Mouse (Mus musculus): ENCODE results near the gene Spock1. TPM values are rescaled to one million over a fixed set of nuclear protein-coding genes. Genes with fewer than 3 reads are reported as not detected.

Spock1 gene
- polyA plus RNA-seq, 1 experiment: 0.23 TPM

- H3K27me3 ChIP-seq (ENCODE audit: control insufficient read depth, insufficient read depth, low read length): no peaks in the 10 kb centered on the region
- TF ChIP-seq CTCF (IDR thresholded peaks at IDR 0.05; ENCODE audit: extremely low read depth, insufficient read length, insufficient replicate concordance, low read depth, low read length): no peak
- no peak for TF ChIP-seq POLR2A (IDR thresholded peaks at IDR 0.05; ENCODE audit: low read depth, low read length)
- H3K4me1 ChIP-seq (ENCODE audit: control insufficient read depth, insufficient read depth, insufficient read length, low read length): no peaks in the 10 kb centered on the region
- H3K27ac ChIP-seq (ENCODE audit: insufficient read depth, low read depth, low read length): no peak overlapping the region
- H3K4me3 ChIP-seq (ENCODE audit: low read depth, low read length): no peak overlapping the region
- no peaks in the 10 kb centered on the region for H3K36me3 ChIP-seq (ENCODE audit: control insufficient read depth, insufficient read depth, low read length)
- 60% methylated on average over 10 of the region's 10 CpGs for WGBS
These were observed 319.4 kb downstream of the Spock1 start for GRCm38 (mm10) chr13:57588558-57589273.

GRCm38 (mm10) chr13:57585131-57585530 is 323.0 kb downstream of the Spock1 start:
- H3K36me3 ChIP-seq (ENCODE audit: control insufficient read depth, insufficient read depth, low read length): no peaks in the 10 kb centered on the region
- no peak overlapping the region for H3K27ac ChIP-seq (ENCODE audit: insufficient read depth, low read depth, low read length)
- no peak overlapping the region for H3K4me3 ChIP-seq (ENCODE audit: low read depth, low read length)
- WGBS: 50% methylated on average over 3 of the region's 3 CpGs
- no peaks in the 10 kb centered on the region for H3K4me1 ChIP-seq (ENCODE audit: control insufficient read depth, insufficient read depth, insufficient read length, low read length)
- TF ChIP-seq CTCF (IDR thresholded peaks at IDR 0.05; ENCODE audit: extremely low read depth, insufficient read length, insufficient replicate concordance, low read depth, low read length): no peak
- TF ChIP-seq POLR2A (IDR thresholded peaks at IDR 0.05; ENCODE audit: low read depth, low read length): no peak
- no peaks in the 10 kb centered on the region for H3K27me3 ChIP-seq (ENCODE audit: control insufficient read depth, insufficient read depth, low read length)

- Histone ChIP-seq H3K4me3 (ENCODE audit: low read depth, low read length) (no peak overlapping the region), H3K4me1 (ENCODE audit: control insufficient read depth, insufficient read depth, insufficient read length, low read length) (no peaks in the 10 kb centered on the region), H3K36me3 (ENCODE audit: control insufficient read depth, insufficient read depth, low read length) (no peaks in the 10 kb centered on the region), H3K27ac (ENCODE audit: insufficient read depth, low read depth, low read length) (no peak overlapping the region), H3K27me3 (ENCODE audit: control insufficient read depth, insufficient read depth, low read length) (no peaks in the 10 kb centered on the region)
- TF ChIP-seq POLR2A (IDR thresholded peaks at IDR 0.05; ENCODE audit: low read depth, low read length) (no peak), CTCF (IDR thresholded peaks at IDR 0.05; ENCODE audit: extremely low read depth, insufficient read length, insufficient replicate concordance, low read depth, low read length) (no peak)
- 85% methylated on average over 12 of the region's 12 CpGs for WGBS
These were observed 325.7 kb downstream of the Spock1 start for GRCm38 (mm10) chr13:57582314-57582976.

GRCm38 (mm10) chr13:57577541-57578244 is 330.4 kb downstream of the Spock1 start:
- no peak overlapping the region for H3K27ac ChIP-seq (ENCODE audit: insufficient read depth, low read depth, low read length)
- TF ChIP-seq CTCF (IDR thresholded peaks at IDR 0.05; ENCODE audit: extremely low read depth, insufficient read length, insufficient replicate concordance, low read depth, low read length): no peak
- no peak for TF ChIP-seq POLR2A (IDR thresholded peaks at IDR 0.05; ENCODE audit: low read depth, low read length)
- WGBS: 83% methylated on average over 5 of the region's 5 CpGs
- H3K4me1 ChIP-seq (ENCODE audit: control insufficient read depth, insufficient read depth, insufficient read length, low read length): no peaks in the 10 kb centered on the region
- H3K27me3 ChIP-seq (ENCODE audit: control insufficient read depth, insufficient read depth, low read length): no peaks in the 10 kb centered on the region
- H3K4me3 ChIP-seq (ENCODE audit: low read depth, low read length): no peak overlapping the region
- no peaks in the 10 kb centered on the region for H3K36me3 ChIP-seq (ENCODE audit: control insufficient read depth, insufficient read depth, low read length)

GRCm38 (mm10) chr13:57573501-57573900 is 334.6 kb downstream of the Spock1 start:
- Histone ChIP-seq H3K27ac (ENCODE audit: insufficient read depth, low read depth, low read length) (no peak overlapping the region), H3K27me3 (ENCODE audit: control insufficient read depth, insufficient read depth, low read length) (no peaks in the 10 kb centered on the region), H3K4me3 (ENCODE audit: low read depth, low read length) (no peak overlapping the region), H3K36me3 (ENCODE audit: control insufficient read depth, insufficient read depth, low read length) (no peaks in the 10 kb centered on the region), H3K4me1 (ENCODE audit: control insufficient read depth, insufficient read depth, insufficient read length, low read length) (no peaks in the 10 kb centered on the region)
- WGBS: 69% methylated on average over 4 of the region's 4 CpGs
- TF ChIP-seq CTCF (IDR thresholded peaks at IDR 0.05; ENCODE audit: extremely low read depth, insufficient read length, insufficient replicate concordance, low read depth, low read length): no peak
- no peak for TF ChIP-seq POLR2A (IDR thresholded peaks at IDR 0.05; ENCODE audit: low read depth, low read length)

- Histone ChIP-seq H3K4me3 (ENCODE audit: low read depth, low read length) (no peak overlapping the region), H3K36me3 (ENCODE audit: control insufficient read depth, insufficient read depth, low read length) (no peaks in the 10 kb centered on the region), H3K27me3 (ENCODE audit: control insufficient read depth, insufficient read depth, low read length) (no peaks in the 10 kb centered on the region), H3K27ac (ENCODE audit: insufficient read depth, low read depth, low read length) (no peak overlapping the region), H3K4me1 (ENCODE audit: control insufficient read depth, insufficient read depth, insufficient read length, low read length) (no peaks in the 10 kb centered on the region)
- 89% methylated on average over 8 of the region's 8 CpGs for WGBS
- TF ChIP-seq CTCF (IDR thresholded peaks at IDR 0.05; ENCODE audit: extremely low read depth, insufficient read length, insufficient replicate concordance, low read depth, low read length) (no peak), POLR2A (IDR thresholded peaks at IDR 0.05; ENCODE audit: low read depth, low read length) (no peak)
These were observed 339.7 kb downstream of the Spock1 start for GRCm38 (mm10) chr13:57568404-57568803.

GRCm38 (mm10) chr13:57555186-57555585 is 352.9 kb downstream of the Spock1 start:
- no peaks in the 10 kb centered on the region for H3K4me1 ChIP-seq (ENCODE audit: control insufficient read depth, insufficient read depth, insufficient read length, low read length)
- 58% methylated on average over 4 of the region's 4 CpGs for WGBS
- H3K4me3 ChIP-seq (ENCODE audit: low read depth, low read length): no peak overlapping the region
- no peak for TF ChIP-seq POLR2A (IDR thresholded peaks at IDR 0.05; ENCODE audit: low read depth, low read length)
- no peak for TF ChIP-seq CTCF (IDR thresholded peaks at IDR 0.05; ENCODE audit: extremely low read depth, insufficient read length, insufficient replicate concordance, low read depth, low read length)
- no peaks in the 10 kb centered on the region for H3K36me3 ChIP-seq (ENCODE audit: control insufficient read depth, insufficient read depth, low read length)
- H3K27me3 ChIP-seq (ENCODE audit: control insufficient read depth, insufficient read depth, low read length): no peaks in the 10 kb centered on the region
- no peak overlapping the region for H3K27ac ChIP-seq (ENCODE audit: insufficient read depth, low read depth, low read length)

All from small intestine, adult 2 months (tissue).